Mouse (Mus musculus): Measurements from ENCODE around the gene Mpv17l2. TPM values are rescaled to one million over a fixed set of nuclear protein-coding genes. Genes with fewer than 3 reads are reported as not detected.

Mpv17l2 gene
- polyA plus RNA-seq, 1 experiment from 2014 or later = 36.2 TPM

- peak within 1 kb of the TSS; percentile 60 for H3K4me3 ChIP-seq
- H3K9me3 ChIP-seq = no peaks in the 10 kb centered on the region
- peak within 1 kb of the TSS; percentile 96 for H3K4me2 ChIP-seq
- peaks cover 1% of the 10 kb centered on the region; the same call in 1 of the 2 replicates for H3K27me3 ChIP-seq
- WGBS = 7% methylated on average over 37 of the region's 37 CpGs
- H3K27ac ChIP-seq = peak within 1 kb of the TSS; percentile 78
- peak; percentile 96 for ATAC-seq (ENCODE audit: borderline replicate concordance, extremely low read depth, low FRiP score, low TSS enrichment)
- H3K9ac ChIP-seq = peak within 1 kb of the TSS; percentile 72
- H3K4me1 ChIP-seq = peaks cover 41% of the 10 kb centered on the region
- H3K36me3 ChIP-seq = no peaks in the 10 kb centered on the region
Observed at GRCm38 (mm10) chr8:70754043-70754870, 6.5 kb downstream of the Mpv17l2 start, which contains the start of gene Rab3a. Gene Rab3a (plus strand): TSS chr8:70754679.

GRCm38 (mm10) chr8:70753151-70753550, 7.6 kb downstream of the Mpv17l2 start:
- Histone ChIP-seq H3K27me3 (peaks cover 12% of the 10 kb centered on the region), H3K4me2 (peak overlapping the region; percentile 47), H3K27ac (peak overlapping the region; percentile 78), H3K9ac (peak overlapping the region; percentile 14; the same call in 1 of the 2 replicates), H3K9me3 (no peaks in the 10 kb centered on the region), H3K4me1 (peaks cover 32% of the 10 kb centered on the region), H3K36me3 (no peaks in the 10 kb centered on the region), H3K4me3 (peak overlapping the region; percentile 10; the same call in 1 of the 2 replicates)
- 14% methylated on average over 21 of the region's 21 CpGs for WGBS
- ATAC-seq (ENCODE audit: borderline replicate concordance, extremely low read depth, low FRiP score, low TSS enrichment) = no peak

GRCm38 (mm10) chr8:70752000-70752764, 8.6 kb downstream of the Mpv17l2 start:
- Histone ChIP-seq H3K9me3 (no peaks in the 10 kb centered on the region), H3K27me3 (peaks cover 22% of the 10 kb centered on the region), H3K4me1 (peaks cover 32% of the 10 kb centered on the region), H3K4me3 (no peak overlapping the region), H3K9ac (no peak overlapping the region), H3K36me3 (no peaks in the 10 kb centered on the region), H3K4me2 (no peak overlapping the region; the same call in 1 of the 2 replicates), H3K27ac (peak overlapping the region; percentile 78)
- WGBS = 19% methylated on average over 11 of the region's 11 CpGs
- no peak for ATAC-seq (ENCODE audit: borderline replicate concordance, extremely low read depth, low FRiP score, low TSS enrichment)

- no peaks in the 10 kb centered on the region for H3K9me3 ChIP-seq
- 75% methylated on average over 13 of the region's 13 CpGs for WGBS
- H3K4me1 ChIP-seq = peaks cover 28% of the 10 kb centered on the region
- no peak overlapping the region for H3K27ac ChIP-seq
- no peak overlapping the region for H3K9ac ChIP-seq
- H3K4me2 ChIP-seq = no peak overlapping the region
- H3K36me3 ChIP-seq = no peaks in the 10 kb centered on the region
- H3K27me3 ChIP-seq = peaks cover 42% of the 10 kb centered on the region
- ATAC-seq (ENCODE audit: borderline replicate concordance, extremely low read depth, low FRiP score, low TSS enrichment) = no peak
- no peak overlapping the region for H3K4me3 ChIP-seq
Observed at GRCm38 (mm10) chr8:70750128-70750680, 10.5 kb downstream of the Mpv17l2 start.

- 74% methylated on average over 19 of the region's 19 CpGs for WGBS
- Histone ChIP-seq H3K4me3 (no peak overlapping the region), H3K27me3 (peaks cover 52% of the 10 kb centered on the region), H3K27ac (no peak overlapping the region), H3K4me1 (peaks cover 27% of the 10 kb centered on the region), H3K9me3 (no peaks in the 10 kb centered on the region), H3K4me2 (no peak overlapping the region), H3K9ac (no peak overlapping the region), H3K36me3 (no peaks in the 10 kb centered on the region)
- ATAC-seq (ENCODE audit: borderline replicate concordance, extremely low read depth, low FRiP score, low TSS enrichment) = no peak
Observed at GRCm38 (mm10) chr8:70749097-70749674, 11.6 kb downstream of the Mpv17l2 start.

- 82% methylated on average over 23 of the region's 23 CpGs for WGBS
Observed at GRCm38 (mm10) chr8:70748246-70749096, 12.3 kb downstream of the Mpv17l2 start.

GRCm38 (mm10) chr8:70747211-70747890, 13.4 kb downstream of the Mpv17l2 start:
- Histone ChIP-seq H3K4me1 (peaks cover 20% of the 10 kb centered on the region), H3K9me3 (no peaks in the 10 kb centered on the region), H3K4me2 (no peak overlapping the region), H3K9ac (no peak overlapping the region), H3K4me3 (no peak overlapping the region), H3K27ac (no peak overlapping the region), H3K27me3 (peaks cover 70% of the 10 kb centered on the region), H3K36me3 (no peaks in the 10 kb centered on the region)
- WGBS = 85% methylated on average over 18 of the region's 18 CpGs
- ATAC-seq (ENCODE audit: borderline replicate concordance, extremely low read depth, low FRiP score, low TSS enrichment) = no peak

More at GRCm38 (mm10) chr8:70748246-70749096, 12.3 kb downstream of the Mpv17l2 start:
- peaks cover 59% of the 10 kb centered on the region for H3K27me3 ChIP-seq
- H3K4me2 ChIP-seq = no peak overlapping the region
- H3K36me3 ChIP-seq = no peaks in the 10 kb centered on the region
- H3K4me1 ChIP-seq = peaks cover 27% of the 10 kb centered on the region
- H3K9me3 ChIP-seq = no peaks in the 10 kb centered on the region
- no peak for ATAC-seq (ENCODE audit: borderline replicate concordance, extremely low read depth, low FRiP score, low TSS enrichment)
- H3K9ac ChIP-seq = no peak overlapping the region
- no peak overlapping the region for H3K4me3 ChIP-seq
- H3K27ac ChIP-seq = no peak overlapping the region

GRCm38 (mm10) chr8:70746676-70747075, 14.1 kb downstream of the Mpv17l2 start:
- Histone ChIP-seq H3K9me3 (no peaks in the 10 kb centered on the region), H3K4me1 (peaks cover 15% of the 10 kb centered on the region), H3K9ac (no peak overlapping the region), H3K36me3 (no peaks in the 10 kb centered on the region), H3K4me2 (no peak overlapping the region), H3K27me3 (peaks cover 77% of the 10 kb centered on the region), H3K27ac (no peak overlapping the region), H3K4me3 (no peak overlapping the region)
- no peak for ATAC-seq (ENCODE audit: borderline replicate concordance, extremely low read depth, low FRiP score, low TSS enrichment)
- WGBS = 56% methylated on average over 9 of the region's 9 CpGs

GRCm38 (mm10) chr8:70745691-70746220, 15.0 kb downstream of the Mpv17l2 start:
- Histone ChIP-seq H3K9ac (no peak overlapping the region), H3K4me2 (no peak overlapping the region), H3K36me3 (no peaks in the 10 kb centered on the region), H3K9me3 (no peaks in the 10 kb centered on the region), H3K27me3 (peaks cover 86% of the 10 kb centered on the region), H3K4me1 (peaks cover 15% of the 10 kb centered on the region), H3K27ac (no peak overlapping the region), H3K4me3 (no peak overlapping the region)
- ATAC-seq (ENCODE audit: borderline replicate concordance, extremely low read depth, low FRiP score, low TSS enrichment) = no peak
- 46% methylated on average over 19 of the region's 19 CpGs for WGBS

- Histone ChIP-seq H3K9me3 (no peaks in the 10 kb centered on the region), H3K4me1 (peaks cover 15% of the 10 kb centered on the region), H3K27me3 (peaks cover 94% of the 10 kb centered on the region), H3K9ac (no peak overlapping the region), H3K27ac (no peak overlapping the region), H3K4me3 (no peak overlapping the region), H3K36me3 (no peaks in the 10 kb centered on the region), H3K4me2 (no peak overlapping the region)
- 41% methylated on average over 11 of the region's 11 CpGs for WGBS
- ATAC-seq (ENCODE audit: borderline replicate concordance, extremely low read depth, low FRiP score, low TSS enrichment) = no peak
Observed at GRCm38 (mm10) chr8:70744806-70745205, 15.9 kb downstream of the Mpv17l2 start.
